Mouse (Mus musculus) embryonic facial prominence, embryonic 11.5 days (tissue): Measurements from ENCODE around the gene Pkhd1. TPM values are rescaled to one million over a fixed set of nuclear protein-coding genes. Genes with fewer than 3 reads are reported as not detected.
A peak's percentile ranks its signal among the peaks of the same experiment; 100 is the strongest.
"Not testable (repeated sequence)": the region's sequence is repeated elsewhere in the genome, so short reads cannot be mapped to it uniquely, and the experiment has no call there.

Experiments used
- ATAC-seq: fragments of 200-750 bp; cut with Nextera tagmentation; replicated peaks from 2 replicates; pipeline ENCODE4 v1.8.0; 2017; ENCODE audit warnings: low read depth; ENCODE audit not compliant: insufficient number of reproducible peaks, low FRiP score, low TSS enrichment
- DNase-seq: peaks from one replicate; pipeline ENCODE4 v3.0.0-alpha.2; 2015; ENCODE audit warnings: low spot score
- H3K27ac ChIP-seq: fragments of 300-500 bp; sonication (generic); replicated peaks from 2 replicates; pipeline ENCODE4 v1.5.1; 2014; ENCODE audit warnings: mild to moderate bottlenecking, low read depth, low read length, control low read depth
- H3K27me3 ChIP-seq: fragments of 300-500 bp; sonication (generic); 2 replicates; pipeline ENCODE4 v1.6.1; 2014; ENCODE audit warnings: mild to moderate bottlenecking, low read length, moderate library complexity, mixed read lengths; ENCODE audit not compliant: control insufficient read depth, insufficient read depth
- H3K36me3 ChIP-seq: fragments of 300-500 bp; sonication (generic); replicated peaks from 2 replicates; pipeline ENCODE4 v1.6.1; 2014; ENCODE audit warnings: low read depth, mild to moderate bottlenecking, low read length, moderate library complexity, mixed read lengths; ENCODE audit not compliant: control insufficient read depth, insufficient read depth
- H3K4me1 ChIP-seq: fragments of 300-500 bp; sonication (generic); 2 replicates; pipeline ENCODE4 v1.6.1; 2014; ENCODE audit warnings: low read length, mixed read lengths; ENCODE audit not compliant: control insufficient read depth, insufficient read depth
- H3K4me2 ChIP-seq: fragments of 300-500 bp; sonication (generic); 2 replicates; pipeline ENCODE4 v1.6.1; 2014; ENCODE audit warnings: low read depth, mild to moderate bottlenecking, control low read depth, low read length, moderate library complexity
- H3K4me3 ChIP-seq: fragments of 300-500 bp; sonication (generic); 2 replicates; pipeline ENCODE4 v1.5.1; 2014; ENCODE audit warnings: low read depth, low read length, control low read depth
- H3K9ac ChIP-seq: fragments of 300-500 bp; sonication (generic); replicated peaks from 2 replicates; pipeline ENCODE4 v1.6.1; 2014; ENCODE audit warnings: mild to moderate bottlenecking, control low read depth, low read length
- H3K9me3 ChIP-seq: fragments of 300-500 bp; sonication (generic); replicated peaks from 2 replicates; pipeline ENCODE4 v1.6.1; 2016; ENCODE audit warnings: mild to moderate bottlenecking, low read length, inconsistent platforms, mixed read lengths; ENCODE audit not compliant: control insufficient read depth
- WGBS: fragments of 180-500 bp; shearing (Covaris S2); extraction: QIAGEN DNeasy Blood & Tissue Kit; methylation state at CpG from one replicate; pipeline ENCODE4 v1.1.7; 2014; 5-methylcytosine and 5-hydroxymethylcytosine counted together
- polyA plus RNA-seq: library from polyadenylated mRNA; unstranded; fragments of >200 nt; fragmentation: Nextera tagmentation; extraction: Ambion mirVana; gene quantifications from 2 replicates; pipeline ENCODE4 v1.2.1, GENCODE M21; 2014

Gene Pkhd1
- polyA plus RNA-seq, 1 experiment from 2014 or later: not detected

DNA sequence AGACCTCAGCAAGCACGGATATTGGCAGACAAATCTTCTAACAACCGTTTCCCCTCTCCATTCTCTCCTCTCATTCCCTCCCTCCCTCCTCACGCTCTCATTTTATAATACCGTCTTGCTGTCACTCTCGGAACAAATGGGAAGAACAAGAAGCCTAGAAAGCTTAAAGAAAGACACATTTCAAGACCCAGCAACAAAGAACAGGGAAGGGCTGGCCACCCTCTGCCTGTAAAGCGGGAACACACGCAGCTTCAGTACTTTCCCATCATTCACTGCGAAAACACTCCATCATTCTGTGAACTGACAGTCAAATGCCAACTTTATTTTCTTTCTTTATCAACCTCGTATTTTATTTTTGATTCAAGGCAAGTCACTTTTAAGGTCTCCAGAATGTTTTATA lies 427.4 kb downstream of the Pkhd1 start:
- H3K9me3 ChIP-seq: no peaks in the 10 kb centered on the region
- WGBS: 47% methylated on average over 9 of the region's 9 CpGs
- no peaks in the 10 kb centered on the region for H3K36me3 ChIP-seq
- no peak overlapping the region for H3K9ac ChIP-seq
- no peak overlapping the region for H3K4me3 ChIP-seq
- H3K27ac ChIP-seq: no peak overlapping the region
- DNase-seq (no peak), ATAC-seq (no peak)
- no peaks in the 10 kb centered on the region for H3K27me3 ChIP-seq
- no peaks in the 10 kb centered on the region for H3K4me1 ChIP-seq
- no peak overlapping the region for H3K4me2 ChIP-seq

DNA sequence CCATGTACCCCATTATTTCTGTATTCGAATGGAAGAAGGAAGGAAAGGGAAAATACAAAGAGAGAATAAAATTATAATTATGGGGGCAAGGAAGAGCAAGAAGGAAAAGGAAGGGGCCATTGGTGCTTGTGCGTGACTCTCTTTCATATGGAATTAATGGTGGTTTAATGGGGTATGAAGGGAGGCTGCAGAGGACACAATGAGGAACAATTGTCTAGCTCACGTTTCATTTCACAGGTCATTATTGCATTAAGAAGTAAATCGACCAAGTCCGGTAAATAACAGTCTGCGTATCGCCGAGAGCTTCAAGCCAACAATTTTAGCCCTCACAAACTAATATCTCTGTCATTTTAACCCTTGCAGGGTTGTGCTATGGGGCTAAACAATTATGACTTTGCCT lies 437.7 kb downstream of the Pkhd1 start:
- 51% methylated on average over 8 of the region's 8 CpGs for WGBS

GRCm38 (mm10) chr1:20171199-20171598 lies 446.7 kb downstream of the Pkhd1 start:
- no peak overlapping the region for H3K27ac ChIP-seq
- H3K4me3 ChIP-seq: no peak overlapping the region
- 73% methylated on average over 4 of the region's 4 CpGs for WGBS
- H3K4me2 ChIP-seq: no peak overlapping the region
- no peaks in the 10 kb centered on the region for H3K9me3 ChIP-seq
- no peak for ATAC-seq
- H3K27me3 ChIP-seq: no peaks in the 10 kb centered on the region
- no peak overlapping the region for H3K9ac ChIP-seq
- H3K4me1 ChIP-seq: no peaks in the 10 kb centered on the region
- no peak for DNase-seq
- no peaks in the 10 kb centered on the region for H3K36me3 ChIP-seq

More for the DNA sequence above, 437.7 kb downstream of the Pkhd1 start:
- no peaks in the 10 kb centered on the region for H3K27me3 ChIP-seq
- no peaks in the 10 kb centered on the region for H3K9me3 ChIP-seq
- H3K9ac ChIP-seq: no peak overlapping the region
- no peak overlapping the region for H3K4me2 ChIP-seq
- H3K27ac ChIP-seq: no peak overlapping the region
- DNase-seq: no peak
- no peaks in the 10 kb centered on the region for H3K36me3 ChIP-seq
- H3K4me3 ChIP-seq: no peak overlapping the region
- H3K4me1 ChIP-seq: no peaks in the 10 kb centered on the region
- ATAC-seq: no peak

GRCm38 (mm10) chr1:20150627-20151026 lies 467.2 kb downstream of the Pkhd1 start:
- WGBS: 87% methylated on average over 4 of the region's 4 CpGs
- not testable (repeated sequence) for H3K4me1 ChIP-seq, H3K9me3 ChIP-seq, DNase-seq, H3K36me3 ChIP-seq, H3K27me3 ChIP-seq, H3K27ac ChIP-seq, H3K4me2 ChIP-seq, H3K9ac ChIP-seq, ATAC-seq, H3K4me3 ChIP-seq

DNA sequence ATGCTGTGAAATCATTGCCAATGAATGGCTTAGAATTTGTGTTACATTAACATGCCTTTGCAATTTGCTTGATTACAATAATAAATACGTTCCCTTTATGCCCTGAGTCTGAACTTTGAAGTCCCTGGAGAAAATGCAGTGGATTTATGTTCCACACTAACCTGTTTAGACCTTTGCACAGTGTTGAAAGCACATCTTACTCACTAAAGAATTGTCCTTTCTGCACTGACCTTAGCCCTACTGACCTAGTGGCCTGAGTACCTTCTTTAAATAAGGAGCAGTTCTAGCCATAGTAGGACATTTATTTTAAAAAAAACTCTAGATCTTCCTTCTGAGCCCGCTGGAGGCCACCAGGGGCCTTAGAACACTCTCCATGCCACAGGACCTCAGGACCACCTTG lies 467.8 kb downstream of the Pkhd1 start:
- ATAC-seq (no peak), DNase-seq (no peak)
- no peak overlapping the region for H3K9ac ChIP-seq
- no peak overlapping the region for H3K4me3 ChIP-seq
- no peaks in the 10 kb centered on the region for H3K27me3 ChIP-seq
- H3K27ac ChIP-seq: no peak overlapping the region
- H3K9me3 ChIP-seq: no peaks in the 10 kb centered on the region
- no peak overlapping the region for H3K4me2 ChIP-seq
- H3K4me1 ChIP-seq: no peaks in the 10 kb centered on the region
- 69% methylated on average over 2 of the region's 2 CpGs for WGBS
- H3K36me3 ChIP-seq: no peaks in the 10 kb centered on the region

GRCm38 (mm10) chr1:20136205-20136604 lies 481.7 kb downstream of the Pkhd1 start:
- DNase-seq (no peak), ATAC-seq (no peak)

DNA sequence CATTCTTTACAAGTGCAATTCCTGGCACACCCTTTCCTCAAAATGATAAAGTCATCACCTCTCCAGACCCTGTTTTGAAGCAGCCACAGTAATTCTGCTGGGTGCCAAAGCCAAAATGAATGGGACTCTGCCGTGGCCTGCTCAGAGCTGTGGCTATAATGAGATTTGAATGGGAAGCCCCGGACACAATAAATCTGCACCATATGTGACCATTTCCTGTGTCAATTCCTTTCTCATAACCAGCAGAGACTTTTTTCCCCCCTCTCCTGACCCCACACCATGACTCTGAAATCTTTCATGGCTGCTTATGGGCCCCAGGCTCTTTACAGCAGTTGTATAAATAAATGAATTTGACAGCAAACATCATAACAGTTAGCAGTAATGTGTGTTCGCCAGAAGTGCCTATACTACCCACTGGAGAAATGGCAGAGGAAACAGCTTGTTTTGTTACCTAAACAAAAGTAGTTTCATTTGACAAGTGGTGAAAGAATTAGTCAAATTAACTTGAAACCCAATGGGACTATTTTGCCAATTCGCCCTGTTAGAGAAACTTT lies 482.7 kb downstream of the Pkhd1 start:
- H3K9me3 ChIP-seq: no peaks in the 10 kb centered on the region
- H3K27me3 ChIP-seq: no peaks in the 10 kb centered on the region
- no peak overlapping the region for H3K4me3 ChIP-seq
- peak; percentile 80 for DNase-seq
- no peak overlapping the region for H3K9ac ChIP-seq
- no peak overlapping the region for H3K4me2 ChIP-seq
- WGBS: 22% methylated on average over 4 of the region's 4 CpGs
- H3K36me3 ChIP-seq: no peaks in the 10 kb centered on the region
- no peaks in the 10 kb centered on the region for H3K4me1 ChIP-seq
- peak; percentile 70 for ATAC-seq
- H3K27ac ChIP-seq: no peak overlapping the region

More at GRCm38 (mm10) chr1:20136205-20136604, 481.7 kb downstream of the Pkhd1 start:
- Histone ChIP-seq H3K36me3 (no peaks in the 10 kb centered on the region), H3K4me3 (no peak overlapping the region), H3K27me3 (no peaks in the 10 kb centered on the region), H3K9ac (no peak overlapping the region), H3K4me1 (no peaks in the 10 kb centered on the region), H3K27ac (no peak overlapping the region), H3K9me3 (no peaks in the 10 kb centered on the region), H3K4me2 (no peak overlapping the region)
- 65% methylated on average over 3 of the region's 3 CpGs for WGBS

DNA sequence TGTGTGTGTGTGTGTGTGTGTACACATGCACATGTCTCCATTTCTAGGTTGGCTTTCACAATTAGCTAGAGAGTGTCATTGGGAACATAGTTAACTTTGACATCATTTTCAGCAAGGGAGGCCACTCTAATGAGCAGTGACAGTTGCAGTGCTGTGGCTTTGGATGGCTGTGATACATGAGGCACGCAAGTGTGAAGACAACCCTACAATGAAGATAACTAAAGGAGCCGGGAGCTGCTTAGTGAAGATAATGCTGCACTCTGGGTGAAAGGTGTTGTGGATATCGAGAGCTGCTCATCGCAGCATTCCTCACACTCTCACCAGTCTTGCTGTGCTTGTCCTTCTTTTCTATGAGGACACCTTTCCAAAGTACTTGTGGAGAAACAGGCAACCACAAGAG lies 484.2 kb downstream of the Pkhd1 start:
- no peaks in the 10 kb centered on the region for H3K36me3 ChIP-seq
- 86% methylated on average over 4 of the region's 4 CpGs for WGBS
- H3K4me1 ChIP-seq: no peaks in the 10 kb centered on the region
- no peak overlapping the region for H3K27ac ChIP-seq
- H3K4me3 ChIP-seq: no peak overlapping the region
- H3K27me3 ChIP-seq: no peaks in the 10 kb centered on the region
- no peak overlapping the region for H3K9ac ChIP-seq
- no peaks in the 10 kb centered on the region for H3K9me3 ChIP-seq
- no peak overlapping the region for H3K4me2 ChIP-seq
- ATAC-seq: no peak
- DNase-seq: no peak
